Mouse (Mus musculus) erythroblast, embryonic 14.5 days (primary cell): ENCODE results near the gene Atp9a.

Experiments
- GATA1 ChIP-seq: IDR thresholded peaks from 2 replicates; pipeline ENCODE4 v1.6.1; 2012; ENCODE audit warnings: low read length, inconsistent platforms, mixed read lengths
- TAL1 ChIP-seq: IDR thresholded peaks from 3 replicates; pipeline ENCODE4 v1.6.1; 2012; ENCODE audit warnings: low read length, inconsistent platforms, mixed read lengths

DNA sequence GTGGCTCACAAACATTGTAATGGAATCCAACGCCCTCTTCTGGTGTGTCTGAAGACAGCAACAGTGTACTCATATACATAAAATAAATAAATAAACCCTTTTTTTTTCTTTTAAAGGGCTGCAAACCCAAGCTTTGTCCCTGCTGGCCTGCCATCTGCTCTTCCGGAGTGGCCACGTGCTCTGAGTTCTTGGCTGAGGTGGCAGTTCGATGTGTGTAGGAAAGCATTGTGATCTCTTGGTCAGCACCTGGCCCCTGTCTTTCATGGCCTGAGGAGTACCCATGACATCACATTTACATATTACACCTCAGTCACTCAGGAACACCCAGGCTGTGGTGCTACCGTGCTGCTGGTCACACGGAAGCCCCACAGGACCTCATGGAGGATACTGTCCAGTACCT is 109.7 kb downstream of the Atp9a start:
- TF ChIP-seq GATA1 (no peak), TAL1 (no peak)
